Mouse (Mus musculus) CD4-positive, CD25-positive, alpha-beta regulatory T cell (primary cell): ENCODE measurements around the gene Eif3k. TPM values are rescaled to one million over a fixed set of nuclear protein-coding genes. Genes with fewer than 3 reads are reported as not detected.

Source experiments
- polyA plus RNA-seq: library from polyadenylated mRNA; unstranded; fragments of 100-300 nt; shearing (Covaris generic); gene quantifications from one replicate; pipeline ENCODE4 v1.2.1, GENCODE M21; 2017

The Eif3k gene
- polyA plus RNA-seq, result 330 TPM

DNA sequence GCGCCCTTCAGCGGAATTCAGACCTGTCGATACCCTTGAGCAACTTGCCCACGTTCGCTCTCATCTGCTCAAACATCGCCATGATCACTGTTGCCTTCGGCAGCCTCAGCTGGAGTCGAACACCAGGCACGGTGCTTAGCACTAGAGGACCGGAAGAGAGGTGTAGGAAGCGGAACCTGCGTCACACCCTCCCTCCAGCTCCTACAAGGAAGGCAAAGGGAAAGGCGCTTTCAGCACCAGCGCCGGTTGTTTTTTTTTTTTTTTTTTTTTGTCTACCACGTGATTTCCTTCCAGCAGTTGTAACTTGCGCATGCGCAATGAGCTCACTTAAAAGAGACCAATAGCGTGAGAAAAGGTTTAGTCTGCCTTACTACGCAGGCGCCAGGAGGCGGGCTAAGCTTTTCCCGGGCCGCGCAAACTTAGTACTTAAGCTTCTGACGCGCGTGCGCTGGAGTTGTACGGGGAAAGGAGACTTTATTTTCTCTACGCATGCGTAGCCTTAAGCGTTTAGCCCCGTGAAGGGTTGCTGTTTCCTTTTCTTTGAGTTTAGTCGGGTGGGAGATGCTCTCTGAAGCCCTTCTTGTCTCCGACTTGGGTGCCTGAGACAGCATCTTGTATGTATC, at the start of gene Eif3k, which contains the start of gene Map4k1:
Eif3k (minus strand) TSS at position 214 of the 623 bp plus-strand sequence.
Map4k1 (plus strand) TSS at position 400 of the 623 bp plus-strand sequence.

DNA sequence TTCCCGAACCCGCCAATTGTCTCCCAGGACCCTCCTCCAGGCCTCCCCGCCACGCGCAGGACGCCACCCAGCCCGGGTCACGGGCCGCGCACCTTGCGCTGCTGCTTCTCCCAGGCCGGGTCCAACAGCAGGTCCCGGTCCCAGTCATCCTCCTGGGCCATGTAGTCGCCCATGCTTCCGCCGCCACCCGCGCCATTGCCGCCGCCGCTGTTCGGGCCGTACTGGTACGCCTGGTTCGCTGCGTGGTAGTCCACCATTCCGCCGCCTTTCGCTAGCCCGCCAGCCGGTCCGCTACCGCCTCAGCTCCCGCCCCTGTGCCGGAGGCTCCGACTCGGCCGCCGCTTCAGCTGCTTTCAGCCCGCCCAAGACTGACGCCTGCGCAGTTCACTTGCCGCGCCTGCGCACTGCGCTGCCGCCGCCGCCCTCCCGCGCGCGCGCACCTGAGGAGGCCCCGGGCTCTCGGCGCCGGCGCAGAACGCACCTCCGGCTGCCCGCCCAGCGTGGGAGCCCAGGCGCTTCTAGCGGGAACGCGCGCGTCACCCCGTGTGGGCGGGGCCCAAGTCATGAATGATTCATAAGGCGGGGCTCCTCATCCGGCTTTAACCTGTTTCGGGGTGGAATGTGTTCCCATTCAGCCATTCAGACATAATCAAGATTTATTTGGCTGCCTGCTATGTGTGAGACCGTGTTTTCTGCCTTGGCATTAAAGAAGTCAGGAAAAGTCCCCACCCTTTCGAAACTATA, 19.6 kb downstream of the Eif3k start, which contains the start of gene Actn4:
Actn4 (minus strand) TSS at position 414 of the 744 bp plus-strand sequence.

Other genes with a start within 250 kb of the Eif3k start
- 93.4 TPM for gene Mrps12, start 240.0 kb downstream of the Eif3k start, polyA plus RNA-seq
- gene Sars2, start 239.9 kb downstream of the Eif3k start, polyA plus RNA-seq, result 20.1 TPM
- not detected for gene Ccer2, start 225.7 kb downstream of the Eif3k start, polyA plus RNA-seq
- gene Sirt2, start 215.1 kb downstream of the Eif3k start, polyA plus RNA-seq, result 83.6 TPM
- 96.6 TPM for gene Nfkbib, start 214.4 kb downstream of the Eif3k start, polyA plus RNA-seq
- 275 TPM for gene Rinl, start 192.9 kb downstream of the Eif3k start, polyA plus RNA-seq
- 300 TPM for gene Hnrnpl, start 173.3 kb downstream of the Eif3k start, polyA plus RNA-seq
- gene Ech1, start 156.6 kb downstream of the Eif3k start, polyA plus RNA-seq, result 196 TPM
- 22.8 TPM for gene Lgals4, start 148.0 kb downstream of the Eif3k start, polyA plus RNA-seq
- gene Lgals7, start 118.0 kb downstream of the Eif3k start, polyA plus RNA-seq, result 1.3 TPM
- gene Capn12, start 100.4 kb downstream of the Eif3k start, polyA plus RNA-seq, result 0.25 TPM
- gene Actn4, start 19.5 kb downstream of the Eif3k start, polyA plus RNA-seq, result 301 TPM
- 167 TPM for gene Map4k1, start 186 bp upstream of the Eif3k start, polyA plus RNA-seq
- gene Ryr1, start 143.3 kb upstream of the Eif3k start, polyA plus RNA-seq, result 0.02 TPM
- gene Rasgrp4, start 153.0 kb upstream of the Eif3k start, polyA plus RNA-seq, result 2.0 TPM
- 76.0 TPM for gene Fam98c, start 174.4 kb upstream of the Eif3k start, polyA plus RNA-seq
- 0.23 TPM for gene Ggn, start 188.3 kb upstream of the Eif3k start, polyA plus RNA-seq
- gene Spred3, start 188.5 kb upstream of the Eif3k start, polyA plus RNA-seq, result 0.16 TPM
- gene Psmd8, start 198.8 kb upstream of the Eif3k start, polyA plus RNA-seq, result 243 TPM
- 1.5 TPM for gene Catsperg1, start 232.2 kb upstream of the Eif3k start, polyA plus RNA-seq